Mouse (Mus musculus) urinary bladder, postnatal 14 days (tissue): ENCODE data around the gene Rln1.

Source experiments
- DNase-seq: peaks from one replicate; pipeline ENCODE4 v3.0.0; 2021; ENCODE audit warnings: low spot score

The Rln1 gene

GRCm38 (mm10) chr19:29294756-29295155 lies 39.7 kb downstream of the Rln1 start:
- DNase-seq, result no peak

- DNase-seq, result no peak
Observed at GRCm38 (mm10) chr19:29292546-29292945, 41.9 kb downstream of the Rln1 start.

- no peak for DNase-seq
Observed at GRCm38 (mm10) chr19:29291532-29291931, 42.9 kb downstream of the Rln1 start.

GRCm38 (mm10) chr19:29287863-29288262 lies 46.6 kb downstream of the Rln1 start:
- no peak for DNase-seq

GRCm38 (mm10) chr19:29285451-29285869 lies 49.0 kb downstream of the Rln1 start:
- DNase-seq, result no peak
